Mouse (Mus musculus) ES-Bruce4 (cell line): Measurements from ENCODE around the gene Zbtb7a. TPM values are rescaled to one million over a fixed set of nuclear protein-coding genes. Genes with fewer than 3 reads are reported as not detected.
A peak's percentile ranks its signal among the peaks of the same experiment; 100 is the strongest.

Experiments used
- H3K27ac ChIP-seq: 2 replicates; pipeline ENCODE4 v1.5.1; 2012; ENCODE audit warnings: low read length, inconsistent platforms; ENCODE audit not compliant: insufficient read depth
- H3K27me3 ChIP-seq: 2 replicates; pipeline ENCODE4 v1.6.1; 2012; ENCODE audit warnings: mild to moderate bottlenecking, low read length, inconsistent platforms; ENCODE audit not compliant: control insufficient read depth, poor library complexity, insufficient read depth, severe bottlenecking
- H3K36me3 ChIP-seq: 2 replicates; pipeline ENCODE4 v1.6.1; 2012; ENCODE audit warnings: inconsistent platforms, mild to moderate bottlenecking, low read length, moderate library complexity; ENCODE audit not compliant: control insufficient read depth, poor library complexity, insufficient read depth, severe bottlenecking
- H3K4me1 ChIP-seq: one replicate; pipeline ENCODE4 v1.8.1; 2011; ENCODE audit warnings: low read length; ENCODE audit not compliant: control insufficient read depth, insufficient read depth
- H3K4me3 ChIP-seq: 2 replicates; pipeline ENCODE4 v1.5.1; 2011; ENCODE audit warnings: low read depth, mild to moderate bottlenecking, low read length
- H3K9ac ChIP-seq: 2 replicates; pipeline ENCODE4 v1.6.1; 2012; ENCODE audit warnings: low read depth, mild to moderate bottlenecking, inconsistent platforms; ENCODE audit not compliant: poor library complexity, severe bottlenecking
- H3K9me3 ChIP-seq: replicated peaks from 2 replicates; pipeline ENCODE4 v1.6.1; 2012; ENCODE audit warnings: mild to moderate bottlenecking, low read length, inconsistent platforms; ENCODE audit not compliant: control insufficient read depth, poor library complexity, insufficient read depth, severe bottlenecking
- CTCF ChIP-seq: IDR thresholded peaks from one replicate; pipeline ENCODE4 v1.8.1; 2011; ENCODE audit warnings: low read depth, low read length
- EP300 ChIP-seq: IDR thresholded peaks from 2 replicates; pipeline ENCODE4 v1.6.1; 2011; ENCODE audit warnings: low read depth, low read length; ENCODE audit not compliant: insufficient read depth
- POLR2A ChIP-seq: IDR thresholded peaks from one replicate; pipeline ENCODE4 v1.8.1; 2011; ENCODE audit warnings: low read length; ENCODE audit not compliant: insufficient read depth
- polyA plus RNA-seq: library from polyadenylated mRNA; stranded (reverse); fragments of >200 nt; gene quantifications from 2 replicates; pipeline ENCODE4 v1.2.4, GENCODE M21; 2011; ENCODE audit warnings: low read depth; ENCODE audit not compliant: missing spikeins, insufficient read depth, insufficient read length

Gene Zbtb7a
- polyA plus RNA-seq, 1 experiment = 12.6 TPM

DNA sequence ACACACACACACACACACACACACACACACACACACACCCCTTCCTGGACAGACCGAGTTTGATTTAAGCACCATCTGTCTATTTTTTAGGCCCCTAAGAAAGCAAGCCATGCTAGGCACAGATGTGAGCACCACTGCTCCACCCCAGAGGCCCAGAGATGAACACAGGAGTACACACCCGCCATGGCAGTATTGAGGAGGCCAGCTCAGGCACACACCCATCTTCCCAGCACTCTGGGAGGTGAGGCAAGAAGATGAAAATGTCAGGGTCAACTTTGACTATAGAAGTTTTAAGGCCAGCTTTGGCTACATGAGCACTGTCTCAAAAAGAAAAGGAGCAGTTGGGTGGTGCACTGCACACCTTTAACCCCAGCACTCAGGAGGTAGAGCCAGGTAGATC, 12.1 kb upstream of the Zbtb7a start:
- Histone ChIP-seq H3K36me3 (peaks cover 9% of the 10 kb centered on the region; the same call in 1 of the 2 replicates), H3K4me3 (no peak overlapping the region), H3K9me3 (no peaks in the 10 kb centered on the region), H3K27ac (no peak overlapping the region), H3K9ac (no peak overlapping the region), H3K27me3 (no peaks in the 10 kb centered on the region), H3K4me1 (no peaks in the 10 kb centered on the region)
- TF ChIP-seq CTCF (no peak), POLR2A (no peak), EP300 (no peak)

DNA sequence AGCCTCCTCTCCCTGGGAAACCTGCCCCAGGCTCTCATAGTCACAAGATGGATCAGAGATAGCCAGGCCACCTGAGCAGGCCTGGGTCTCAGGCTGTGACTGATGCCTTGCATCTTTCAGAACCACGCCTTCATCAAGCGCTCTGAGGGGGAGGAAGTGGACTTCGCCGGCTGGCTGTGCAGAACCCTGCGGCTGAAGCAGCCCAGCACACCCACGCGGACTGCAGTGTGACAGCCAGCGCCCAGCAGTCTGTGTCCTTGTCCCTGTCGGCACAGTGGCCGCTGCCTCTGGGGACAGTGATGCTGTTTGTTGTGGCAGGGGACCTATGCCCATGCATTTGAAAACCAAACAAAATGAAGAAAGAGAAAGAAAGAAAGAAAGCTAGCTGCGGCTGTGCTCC, 11.5 kb upstream of the Zbtb7a start:
- H3K27ac ChIP-seq = no peak overlapping the region
- no peaks in the 10 kb centered on the region for H3K27me3 ChIP-seq
- no peak overlapping the region for H3K4me3 ChIP-seq
- TF ChIP-seq POLR2A (no peak), CTCF (no peak), EP300 (no peak)
- peaks cover 9% of the 10 kb centered on the region; the same call in 1 of the 2 replicates for H3K36me3 ChIP-seq
- no peaks in the 10 kb centered on the region for H3K9me3 ChIP-seq
- no peak overlapping the region for H3K9ac ChIP-seq
- no peaks in the 10 kb centered on the region for H3K4me1 ChIP-seq

DNA sequence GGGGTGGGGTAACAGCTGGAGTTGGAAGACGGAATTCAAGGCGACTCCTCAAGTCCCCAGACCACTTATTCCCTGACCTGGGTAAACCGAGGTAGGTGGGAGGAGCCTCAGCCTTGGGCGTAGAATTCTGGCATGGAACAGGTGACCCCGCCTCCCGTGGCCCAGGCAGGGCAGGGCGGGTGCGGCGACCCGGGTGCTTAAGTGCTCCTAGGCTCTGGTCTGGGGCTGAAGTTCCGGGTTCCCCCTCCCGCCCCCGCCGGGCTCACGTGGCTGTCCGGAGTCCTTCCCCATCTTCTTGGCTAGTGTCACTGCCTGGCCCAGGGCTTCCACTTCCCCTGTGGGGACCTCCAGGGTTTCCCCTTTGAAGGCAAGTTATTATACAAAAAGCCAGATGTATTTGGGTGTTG, 836 bp upstream of the Zbtb7a start:
- no peaks in the 10 kb centered on the region for H3K36me3 ChIP-seq
- H3K4me3 ChIP-seq = peak overlapping the region; percentile 73
- TF ChIP-seq POLR2A (no peak), CTCF (no peak), EP300 (no peak)
- H3K4me1 ChIP-seq = peaks cover 6% of the 10 kb centered on the region
- H3K9me3 ChIP-seq = no peaks in the 10 kb centered on the region
- H3K27ac ChIP-seq = no peak overlapping the region
- H3K27me3 ChIP-seq = no peaks in the 10 kb centered on the region
- H3K9ac ChIP-seq = peak overlapping the region; percentile 99

DNA sequence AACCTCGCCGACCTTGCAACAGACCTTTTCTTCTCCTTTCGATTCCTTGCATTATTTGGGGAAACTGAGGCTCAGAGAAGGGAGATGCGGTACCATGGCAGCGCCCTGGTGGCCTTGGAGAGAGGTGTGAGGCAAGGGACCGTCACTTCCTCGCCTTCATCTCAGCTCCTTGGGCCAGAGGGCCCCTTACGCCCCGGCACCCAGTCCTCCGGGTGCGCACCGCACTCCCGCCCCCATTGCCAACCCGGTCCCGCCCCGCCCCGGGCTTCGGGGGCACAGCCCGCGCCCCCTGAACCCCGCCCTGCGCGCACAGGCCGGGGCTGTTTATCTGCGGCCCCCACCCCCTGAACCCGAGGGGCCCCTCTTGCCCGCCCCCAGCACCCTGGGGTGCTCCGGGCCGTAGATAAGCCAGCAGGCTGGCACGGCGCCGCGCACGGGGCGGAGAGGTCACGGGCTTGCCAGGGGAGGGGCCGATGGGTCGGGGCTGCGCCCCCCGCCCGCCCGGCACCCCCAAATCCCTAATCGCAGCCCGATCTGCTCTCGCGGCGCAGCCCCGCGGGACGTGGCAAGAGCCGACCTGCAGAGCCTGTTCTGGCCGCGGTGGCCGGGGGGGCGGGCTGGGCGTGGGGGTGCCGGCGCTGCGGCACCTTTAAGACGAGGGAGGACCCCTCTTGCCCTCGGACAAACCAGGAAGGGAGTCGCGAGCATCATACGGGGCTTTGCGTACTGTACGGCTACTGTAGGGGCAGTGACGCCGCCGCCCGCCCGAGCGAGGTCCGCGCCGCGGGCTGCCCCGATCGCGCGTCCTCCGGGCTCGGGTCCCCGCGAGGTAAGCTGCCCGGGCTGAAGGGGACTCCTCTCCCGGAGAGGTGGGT, 1.0 kb downstream of the Zbtb7a start:
- H3K9ac ChIP-seq = peak overlapping the region; percentile 99
- no peaks in the 10 kb centered on the region for H3K36me3 ChIP-seq
- H3K4me1 ChIP-seq = peaks cover 2% of the 10 kb centered on the region
- no peaks in the 10 kb centered on the region for H3K27me3 ChIP-seq
- TF ChIP-seq POLR2A = no peak
- no peak for TF ChIP-seq CTCF
- no peak for TF ChIP-seq EP300
- H3K9me3 ChIP-seq = no peaks in the 10 kb centered on the region
- H3K27ac ChIP-seq = peak overlapping the region; percentile 55
- peak overlapping the region; percentile 78 for H3K4me3 ChIP-seq

DNA sequence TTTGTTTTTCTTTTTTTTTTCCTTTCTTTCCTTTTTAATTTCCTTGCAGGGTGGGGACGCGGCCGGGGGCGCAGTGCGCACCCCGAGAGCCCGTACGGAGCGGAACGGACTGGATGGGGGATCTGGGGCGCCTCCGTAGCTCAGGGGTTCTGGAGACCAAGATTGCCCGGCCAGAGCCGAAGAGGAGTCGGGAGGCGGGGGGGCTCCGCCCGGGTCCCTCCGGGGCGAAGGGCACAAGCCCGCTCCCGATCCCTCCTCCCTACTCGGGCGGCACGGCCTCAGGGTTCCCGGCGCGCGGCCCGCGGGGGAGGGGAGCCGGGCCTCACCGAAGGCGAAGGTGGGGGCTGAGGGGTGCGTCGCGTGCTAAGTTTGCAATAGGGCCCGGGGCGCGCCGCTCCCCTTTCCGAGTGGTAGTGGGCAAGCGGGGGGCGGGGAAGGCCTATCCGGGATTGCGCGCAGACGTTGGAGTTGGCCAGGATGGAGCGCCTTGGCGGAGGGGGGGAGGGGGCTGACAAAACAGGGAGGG, 1.7 kb downstream of the Zbtb7a start:
- peaks cover 2% of the 10 kb centered on the region for H3K4me1 ChIP-seq

More for the DNA sequence above, 1.7 kb downstream of the Zbtb7a start:
- peak overlapping the region; percentile 78 for H3K4me3 ChIP-seq
- no peaks in the 10 kb centered on the region for H3K27me3 ChIP-seq
- H3K36me3 ChIP-seq = no peaks in the 10 kb centered on the region
- peak overlapping the region; percentile 99 for H3K9ac ChIP-seq
- H3K27ac ChIP-seq = peak overlapping the region; percentile 55
- H3K9me3 ChIP-seq = no peaks in the 10 kb centered on the region
- TF ChIP-seq CTCF (no peak), EP300 (no peak), POLR2A (no peak)
